Mouse (Mus musculus): ENCODE measurements around the gene Foxp4.

Foxp4 gene

DNA sequence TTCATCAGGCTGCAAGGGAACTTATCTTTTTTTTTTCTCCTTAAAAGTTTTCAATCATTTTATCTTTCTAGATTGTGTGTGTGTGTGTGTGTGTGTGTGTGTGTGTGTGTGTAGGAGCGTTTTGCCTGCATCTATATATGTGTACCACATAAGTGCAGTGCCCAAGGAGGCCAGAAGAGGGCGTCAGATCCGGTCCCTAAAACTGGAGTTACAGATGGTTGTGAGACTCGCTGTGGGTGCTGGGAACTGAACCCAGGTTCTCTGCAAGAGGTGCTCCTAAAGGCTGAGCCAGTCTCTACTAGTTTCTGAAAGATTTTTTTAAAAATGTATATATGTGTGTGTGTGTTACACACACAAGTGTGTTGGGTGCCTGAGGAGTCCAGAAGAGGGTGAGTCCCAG lies 5.0 kb upstream of the Foxp4 start:
- DNase-seq (ENCODE audit: low read depth) = no peak

DNA sequence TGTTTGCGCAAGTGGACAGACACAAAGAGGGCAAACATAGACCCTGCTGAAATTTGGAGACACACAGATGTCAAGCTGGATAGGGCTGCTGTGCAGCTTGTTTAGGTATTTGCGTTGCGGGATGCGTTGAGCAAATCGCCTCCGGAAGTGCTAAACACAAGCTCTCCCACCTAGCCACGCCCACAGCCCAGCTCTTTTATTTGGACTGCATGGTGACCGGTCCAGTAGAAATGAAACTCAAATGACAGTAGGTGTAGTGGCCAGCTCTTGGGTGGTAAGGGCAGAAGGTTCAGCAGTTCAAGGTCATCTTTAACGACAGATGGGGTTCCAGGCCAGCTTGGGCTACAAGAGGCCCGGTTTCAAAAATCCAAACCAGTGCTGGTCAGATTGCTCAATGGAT lies 1.5 kb upstream of the Foxp4 start:
- DNase-seq (ENCODE audit: low read depth) = no peak

GRCm38 (mm10) chr17:47925340-47925926 lies 988 bp upstream of the Foxp4 start:
- DNase-seq (ENCODE audit: low read depth) = peak; percentile 79

DNA sequence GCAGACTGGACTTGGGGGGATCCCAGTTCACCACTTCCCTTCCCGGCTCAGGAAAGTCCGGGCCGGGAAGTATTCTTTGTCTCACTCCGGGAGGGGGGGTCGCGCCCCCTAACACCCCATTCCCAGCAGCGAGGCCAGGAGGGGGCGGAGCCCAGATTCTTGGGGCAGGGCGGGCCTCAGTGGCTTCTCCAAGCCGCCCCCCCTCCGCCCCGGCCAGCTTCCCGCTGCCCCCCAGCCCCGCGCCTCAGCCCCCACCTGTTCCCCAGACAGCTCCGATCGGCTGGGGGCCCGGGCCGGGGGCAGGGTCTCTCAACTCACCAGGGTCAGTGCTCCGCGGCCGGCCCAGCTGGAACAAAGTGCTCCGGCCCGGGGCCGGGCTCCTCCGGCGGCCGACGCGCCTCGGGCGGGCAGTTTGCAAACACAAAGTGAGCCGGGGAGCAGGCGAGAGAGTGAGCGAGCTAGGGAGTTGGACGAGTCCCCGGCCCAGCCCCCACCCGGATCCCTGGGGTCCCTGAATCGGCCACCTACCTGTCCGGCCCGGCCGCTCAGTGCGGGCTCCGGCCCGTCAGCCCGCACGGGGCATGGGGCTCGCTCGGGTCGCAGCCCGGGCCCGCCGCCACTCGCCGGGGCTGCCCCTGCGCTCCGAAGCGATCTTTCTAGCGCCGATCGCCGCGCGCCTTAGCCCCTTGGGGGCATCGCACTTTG lies 615 bp downstream of the Foxp4 start:
- no peak for DNase-seq (ENCODE audit: low read depth)

- DNase-seq (ENCODE audit: low read depth) = peak; percentile 72
Measured at GRCm38 (mm10) chr17:47923011-47923677, 1.3 kb downstream of the Foxp4 start.

GRCm38 (mm10) chr17:47922579-47922978 lies 1.9 kb downstream of the Foxp4 start:
- DNase-seq (ENCODE audit: low read depth) = no peak

- peak; percentile 57 for DNase-seq (ENCODE audit: low read depth)
Measured at GRCm38 (mm10) chr17:47922116-47922515, 2.3 kb downstream of the Foxp4 start.

- DNase-seq (ENCODE audit: low read depth) = no peak
Measured at GRCm38 (mm10) chr17:47921136-47921665, 3.2 kb downstream of the Foxp4 start.

DNA sequence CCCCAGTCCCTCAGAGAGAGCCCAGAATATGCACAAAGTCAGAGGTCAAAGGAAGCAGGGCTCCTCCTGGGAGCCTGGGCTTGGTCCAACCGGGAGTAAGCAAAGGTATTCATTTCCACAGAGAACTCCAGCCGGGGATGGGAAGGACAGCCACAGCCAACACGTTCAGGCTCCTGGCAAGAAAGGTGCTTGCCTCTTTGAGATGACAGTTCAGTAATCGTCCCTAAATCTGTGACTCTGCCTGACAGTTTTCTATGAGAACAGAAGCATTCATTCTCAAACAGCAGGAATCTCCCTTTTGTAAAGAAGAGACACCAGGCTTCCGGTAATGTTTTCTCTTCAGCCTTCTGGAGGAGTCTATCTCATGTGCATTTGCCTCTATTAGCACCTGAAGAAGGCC lies 4.6 kb downstream of the Foxp4 start:
- no peak for DNase-seq (ENCODE audit: low read depth)

DNA sequence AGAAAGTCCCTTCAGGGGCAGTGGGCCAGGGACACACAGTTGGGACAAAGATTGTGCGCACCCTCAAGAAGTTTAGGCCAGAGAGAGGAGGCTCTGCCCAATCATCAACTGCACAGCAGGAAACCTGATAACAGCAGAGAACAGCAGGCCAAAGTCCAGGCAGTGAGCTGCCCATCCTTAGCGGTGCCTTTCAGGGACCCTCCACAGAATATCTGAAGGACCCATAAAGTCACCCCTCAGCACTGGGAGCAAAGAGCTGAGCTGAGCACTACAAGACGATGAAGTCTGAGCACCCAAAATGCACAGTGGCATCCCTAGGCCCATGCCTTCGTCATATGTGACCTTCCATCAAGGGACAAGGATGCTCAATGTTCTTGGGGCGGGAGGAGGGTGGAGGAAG lies 6.5 kb downstream of the Foxp4 start:
- DNase-seq (ENCODE audit: low read depth) = no peak

- DNase-seq (ENCODE audit: low read depth) = no peak
Measured at GRCm38 (mm10) chr17:47917212-47917611, 7.2 kb downstream of the Foxp4 start.

GRCm38 (mm10) chr17:47914676-47915219 lies 9.7 kb downstream of the Foxp4 start:
- DNase-seq (ENCODE audit: low read depth) = no peak

- DNase-seq (ENCODE audit: low read depth) = peak; percentile 84
Measured at GRCm38 (mm10) chr17:47909091-47910001, 15.1 kb downstream of the Foxp4 start.

DNA sequence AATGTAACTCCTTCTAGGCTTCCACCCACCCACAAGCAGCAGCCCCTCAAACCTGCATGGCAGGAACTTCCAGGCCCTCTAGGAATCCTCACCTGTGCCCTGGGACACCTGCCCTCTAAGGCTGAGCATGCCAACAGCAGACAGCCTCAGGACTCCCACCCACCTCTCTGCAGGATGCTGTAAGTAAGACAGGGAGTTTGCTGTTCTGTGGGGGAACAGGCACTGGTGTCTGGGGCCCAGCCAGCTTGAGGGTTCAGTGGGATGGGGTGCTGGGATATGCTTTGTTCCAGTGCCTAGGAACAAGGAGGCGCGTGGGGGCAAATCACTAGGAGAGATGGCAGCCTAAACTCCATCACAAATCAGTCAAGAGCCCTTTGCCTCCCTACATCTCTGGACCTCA lies 16.4 kb downstream of the Foxp4 start:
- no peak for DNase-seq (ENCODE audit: low read depth)

DNA sequence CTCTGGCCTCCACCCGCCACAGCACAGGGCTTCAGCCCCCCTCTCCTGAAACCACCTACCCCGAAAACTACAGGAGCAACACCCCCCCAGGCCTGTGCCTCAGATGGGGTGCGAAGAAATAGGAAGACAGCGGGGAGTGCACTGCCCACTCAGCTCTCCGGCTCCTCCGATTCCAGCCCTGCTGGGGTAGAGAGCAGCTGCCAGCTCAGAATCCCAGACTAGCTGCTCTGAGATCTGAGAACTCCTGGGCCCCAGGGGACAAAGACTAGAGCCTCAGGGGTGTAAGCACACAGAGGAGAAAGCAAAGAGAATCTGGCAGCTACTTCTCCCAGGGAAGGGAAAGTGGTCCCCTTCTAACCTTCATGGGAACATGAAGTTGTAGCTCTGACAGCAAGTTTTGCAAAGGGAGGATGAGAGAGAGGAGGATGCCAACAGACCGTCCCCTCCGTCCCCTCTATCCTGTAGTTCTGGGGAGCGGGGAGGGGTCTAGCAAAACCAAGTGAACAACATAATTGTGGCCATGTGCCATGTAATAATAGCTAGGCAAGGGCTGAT lies 17.0 kb downstream of the Foxp4 start:
- no peak for DNase-seq (ENCODE audit: low read depth)

- DNase-seq (ENCODE audit: low read depth) = no peak
Measured at GRCm38 (mm10) chr17:47903846-47904680, 20.4 kb downstream of the Foxp4 start.

- DNase-seq (ENCODE audit: low read depth) = peak; percentile 75
Measured at GRCm38 (mm10) chr17:47901782-47902181, 22.7 kb downstream of the Foxp4 start.

- DNase-seq (ENCODE audit: low read depth) = no peak
Measured at GRCm38 (mm10) chr17:47900716-47901115, 23.7 kb downstream of the Foxp4 start.

DNA sequence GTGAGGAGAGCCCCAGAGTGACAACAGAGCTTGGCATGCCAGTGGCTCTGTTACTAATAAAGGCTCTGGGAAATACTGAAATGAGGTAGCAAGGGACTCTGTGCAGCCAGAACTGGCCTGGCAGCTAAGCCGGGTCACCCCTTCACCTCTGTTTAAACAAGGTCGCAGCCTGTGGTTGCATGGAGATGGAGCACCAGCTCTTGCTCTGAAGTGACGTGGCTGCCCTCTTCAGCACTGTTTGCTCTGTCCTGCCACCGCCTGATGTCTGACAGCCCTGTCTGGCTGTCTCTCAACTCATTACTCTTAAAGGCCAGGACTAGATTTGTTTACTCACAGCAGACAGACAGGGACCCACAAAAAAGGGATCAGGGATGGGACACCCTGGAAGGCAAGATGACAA lies 25.3 kb downstream of the Foxp4 start:
- no peak for DNase-seq (ENCODE audit: low read depth)

GRCm38 (mm10) chr17:47897956-47898752 lies 26.3 kb downstream of the Foxp4 start:
- no peak for DNase-seq (ENCODE audit: low read depth)

All from induced T-regulatory cell, adult 2 months (primary cell).